Mouse (Mus musculus): ENCODE data around the gene Gm20388. TPM values are rescaled to one million over a fixed set of nuclear protein-coding genes. Genes with fewer than 3 reads are reported as not detected.
A peak's percentile ranks its signal among the peaks of the same experiment; 100 is the strongest.

Gm20388 gene
- total and polyA plus RNA-seq, 2 experiments from 2014 or later, result 51.3 TPM; not detected in 1

GRCm38 (mm10) chr8:122554786-122555185 lies 2644.1 kb downstream of the Gm20388 start:
- DNase-seq, result peak; percentile 87

GRCm38 (mm10) chr8:122556030-122557009 lies 2645.7 kb downstream of the Gm20388 start:
- 69% methylated on average over 12 of the region's 12 CpGs for WGBS

More at GRCm38 (mm10) chr8:122554786-122555185, 2644.1 kb downstream of the Gm20388 start:
- no peak overlapping the region for H3K4me2 ChIP-seq (ENCODE audit: low read depth)
- no peak overlapping the region for H3K9ac ChIP-seq
- no peak overlapping the region for H3K4me3 ChIP-seq (ENCODE audit: low read depth, low read length)
- H3K4me1 ChIP-seq (ENCODE audit: insufficient read depth), result no peaks in the 10 kb centered on the region
- 55% methylated on average over 6 of the region's 6 CpGs for WGBS
- no peaks in the 10 kb centered on the region for H3K36me3 ChIP-seq (ENCODE audit: insufficient read depth)
- no peak overlapping the region for H3K27ac ChIP-seq (ENCODE audit: low read depth, low read length)
- peak; percentile 39; the same call in 1 of the 2 replicates for ATAC-seq
- H3K27me3 ChIP-seq (ENCODE audit: insufficient read depth, low read length), result peaks cover 11% of the 10 kb centered on the region
- H3K9me3 ChIP-seq (ENCODE audit: low read length), result no peaks in the 10 kb centered on the region
- TF ChIP-seq CTCF (IDR thresholded peaks at IDR 0.05; ENCODE audit: low read depth), result no peak

GRCm38 (mm10) chr8:122557248-122558038 lies 2646.8 kb downstream of the Gm20388 start:
- Histone ChIP-seq H3K9me3 (ENCODE audit: low read length) (no peaks in the 10 kb centered on the region), H3K27ac (ENCODE audit: low read depth, low read length) (no peak overlapping the region), H3K4me2 (ENCODE audit: low read depth) (no peak overlapping the region), H3K36me3 (ENCODE audit: insufficient read depth) (no peaks in the 10 kb centered on the region), H3K4me1 (ENCODE audit: insufficient read depth) (no peaks in the 10 kb centered on the region), H3K27me3 (ENCODE audit: insufficient read depth, low read length) (no peaks in the 10 kb centered on the region), H3K9ac (no peak overlapping the region), H3K4me3 (ENCODE audit: low read depth, low read length) (no peak overlapping the region)
- no peak for ATAC-seq
- WGBS, result 44% methylated on average over 10 of the region's 10 CpGs
- no peak for TF ChIP-seq CTCF (IDR thresholded peaks at IDR 0.05; ENCODE audit: low read depth)
- no peak for DNase-seq

More at GRCm38 (mm10) chr8:122556030-122557009, 2645.7 kb downstream of the Gm20388 start:
- Histone ChIP-seq H3K36me3 (ENCODE audit: insufficient read depth) (no peaks in the 10 kb centered on the region), H3K9ac (no peak overlapping the region), H3K4me2 (ENCODE audit: low read depth) (no peak overlapping the region), H3K4me1 (ENCODE audit: insufficient read depth) (no peaks in the 10 kb centered on the region), H3K27me3 (ENCODE audit: insufficient read depth, low read length) (peaks cover 8% of the 10 kb centered on the region), H3K27ac (ENCODE audit: low read depth, low read length) (no peak overlapping the region), H3K9me3 (ENCODE audit: low read length) (no peaks in the 10 kb centered on the region), H3K4me3 (ENCODE audit: low read depth, low read length) (no peak overlapping the region)
- DNase-seq (no peak), ATAC-seq (peak; percentile 60)
- no peak for TF ChIP-seq CTCF (IDR thresholded peaks at IDR 0.05; ENCODE audit: low read depth)

- no peaks in the 10 kb centered on the region for H3K9me3 ChIP-seq (ENCODE audit: low read length)
- H3K4me3 ChIP-seq (ENCODE audit: low read depth, low read length), result no peak overlapping the region
- no peak overlapping the region for H3K4me2 ChIP-seq (ENCODE audit: low read depth)
- H3K27ac ChIP-seq (ENCODE audit: low read depth, low read length), result no peak overlapping the region
- 16% methylated on average over 12 of the region's 12 CpGs for WGBS
- H3K9ac ChIP-seq, result no peak overlapping the region
- H3K27me3 ChIP-seq (ENCODE audit: insufficient read depth, low read length), result no peaks in the 10 kb centered on the region
- ATAC-seq (no peak), DNase-seq (no peak)
- no peaks in the 10 kb centered on the region for H3K4me1 ChIP-seq (ENCODE audit: insufficient read depth)
- no peaks in the 10 kb centered on the region for H3K36me3 ChIP-seq (ENCODE audit: insufficient read depth)
- 0 out of 2 replicates have a peak, but pooled peaks have one; percentile 10 for TF ChIP-seq CTCF (IDR thresholded peaks at IDR 0.05; ENCODE audit: low read depth)
Observed at GRCm38 (mm10) chr8:122558671-122559349, 2648.2 kb downstream of the Gm20388 start.

GRCm38 (mm10) chr8:122561199-122561598 lies 2650.6 kb downstream of the Gm20388 start:
- WGBS, result 76% methylated on average over 5 of the region's 5 CpGs
- H3K9me3 ChIP-seq (ENCODE audit: low read length), result no peaks in the 10 kb centered on the region
- no peaks in the 10 kb centered on the region for H3K36me3 ChIP-seq (ENCODE audit: insufficient read depth)
- no peak overlapping the region for H3K4me2 ChIP-seq (ENCODE audit: low read depth)
- ATAC-seq, result no peak
- no peak overlapping the region for H3K9ac ChIP-seq
- no peak overlapping the region for H3K4me3 ChIP-seq (ENCODE audit: low read depth, low read length)
- 0 out of 2 replicates have a peak, but pooled peaks cover 4% of the 10 kb centered on the region for H3K4me1 ChIP-seq (ENCODE audit: insufficient read depth)
- no peak for TF ChIP-seq CTCF (IDR thresholded peaks at IDR 0.05; ENCODE audit: low read depth)
- no peak overlapping the region for H3K27ac ChIP-seq (ENCODE audit: low read depth, low read length)
- H3K27me3 ChIP-seq (ENCODE audit: insufficient read depth, low read length), result no peaks in the 10 kb centered on the region
- no peak for DNase-seq

All from forebrain, postnatal 0 days (tissue).